Comparison of ENCODE assay signal across 7 mouse cellular contexts in the genomic region with DNA sequence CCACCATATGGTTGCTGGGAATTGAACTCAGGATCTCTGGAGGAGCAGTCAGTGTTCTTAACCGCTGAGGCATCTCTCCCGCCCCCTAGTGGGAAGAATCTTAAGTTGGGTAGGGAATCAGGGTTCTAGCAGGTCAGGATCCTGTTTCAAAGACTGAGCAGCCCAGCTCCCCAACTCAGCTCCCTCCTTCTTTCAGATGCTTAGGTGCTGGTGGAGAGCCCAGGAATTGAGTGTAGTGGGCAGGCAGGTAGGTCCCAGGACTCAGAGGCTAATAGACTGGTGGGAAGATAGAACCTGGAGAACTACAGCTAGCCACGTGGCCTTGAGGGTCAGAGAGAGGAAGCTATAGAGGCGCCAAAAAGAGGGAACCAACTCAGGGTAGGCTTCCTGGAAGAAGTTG. TPM values are rescaled to one million over a fixed set of nuclear protein-coding genes. Genes with fewer than 3 reads are reported as not detected.
DNase-seq lines count a peak whose midpoint lies in the region; ATAC-seq and TF ChIP-seq lines count a peak whose summit lies in the region.

No protein-coding gene starts in this region.

- peaks cover 14% of the 10 kb centered on the region for H3K36me3 ChIP-seq in heart, embryonic 13.5 days
- no peaks in the 10 kb centered on the region for H3K36me3 ChIP-seq in liver, embryonic 14.5 days (replicated peaks; ENCODE audit: control insufficient read depth, insufficient read depth, low read depth)

- TF ChIP-seq CTCF in brain, embryonic 14.5 days (IDR thresholded peaks at IDR 0.05; ENCODE audit: borderline replicate concordance, extremely low read depth, insufficient read depth, insufficient read length): peak; percentile 35; the same call in 1 of the 2 replicates
- TF ChIP-seq CTCF in liver, embryonic 14.5 days (IDR thresholded peaks at IDR 0.05; ENCODE audit: low read depth): peak; percentile 83

- H3K9me3 ChIP-seq in heart, embryonic 13.5 days: no peaks in the 10 kb centered on the region
- no peaks in the 10 kb centered on the region for H3K9me3 ChIP-seq in liver, embryonic 14.5 days (ENCODE audit: control insufficient read depth, low read length)

- H3K27me3 ChIP-seq in heart, embryonic 13.5 days (replicated peaks): peaks cover 11% of the 10 kb centered on the region
- H3K27me3 ChIP-seq in liver, embryonic 14.5 days (ENCODE audit: control insufficient read depth, insufficient read depth, low read length): no peaks in the 10 kb centered on the region

- 0 out of 2 replicates have a peak overlapping the region, but pooled peaks have one; percentile 97 for H3K9ac ChIP-seq in heart, embryonic 13.5 days
- no peak overlapping the region for H3K9ac ChIP-seq in liver, embryonic 14.5 days (replicated peaks)

- peak; percentile 49 to 52 for DNase-seq in right cerebral cortex, postnatal 10 days (ENCODE audit: low spot score in 2 of 2)
- no peak for DNase-seq in right cerebral cortex, postnatal 36 days (ENCODE audit: low spot score in 2 of 2)
- peak; percentile 47 for DNase-seq in brain, embryonic 14.5 days (ENCODE audit: low read depth)
- peak; percentile 51 to 62 (median 59) for DNase-seq in liver, embryonic 14.5 days (ENCODE audit: low read depth in 3 of 3, low spot score in 3 of 3)
- peak; percentile 50 to 65 for DNase-seq in spleen, postnatal 36 days (ENCODE audit: low spot score in 2 of 2)
- no peak for DNase-seq in left cerebral cortex, adult 8-10 months (ENCODE audit: low spot score in 2 of 2)

- TF ChIP-seq POLR2A in brain, embryonic 14.5 days (IDR thresholded peaks at IDR 0.05; ENCODE audit: borderline replicate concordance, extremely low read depth, insufficient read depth, insufficient read length, poor library complexity, severe bottlenecking): no peak

- ATAC-seq in heart, embryonic 13.5 days (ENCODE audit: extremely low read depth, insufficient number of reproducible peaks, low FRiP score, low TSS enrichment): no peak
- ATAC-seq in liver, embryonic 14.5 days (ENCODE audit: insufficient read depth): no peak

- no peak overlapping the region for H3K27ac ChIP-seq in heart, embryonic 13.5 days (replicated peaks)
- H3K27ac ChIP-seq in liver, embryonic 14.5 days: no peak overlapping the region

- H3K4me3 ChIP-seq in heart, embryonic 13.5 days: no peak overlapping the region
- H3K4me3 ChIP-seq in liver, embryonic 14.5 days (ENCODE audit: insufficient read depth in 1 of 2, low read depth in 2 of 2, low read length in 2 of 2): no peak overlapping the region

- 32% methylated on average over 4 of the region's 4 CpGs for WGBS in heart, embryonic 13.5 days
- WGBS in liver, embryonic 14.5 days (ENCODE audit: insufficient replicate concordance): 5% methylated on average over 4 of the region's 4 CpGs

- TF ChIP-seq EP300 in liver, embryonic 14.5 days (IDR thresholded peaks at IDR 0.05; ENCODE audit: low read depth): no peak

- H3K4me2 ChIP-seq in heart, embryonic 13.5 days: peak overlapping the region; percentile 84
- peak overlapping the region; percentile 99; the same call in 1 of the 2 replicates for H3K4me2 ChIP-seq in liver, embryonic 14.5 days (ENCODE audit: low read depth)

- H3K4me1 ChIP-seq in heart, embryonic 13.5 days: peaks cover 52% of the 10 kb centered on the region
- peaks cover 41 to 58% of the 10 kb centered on the region in 2 experiments for H3K4me1 ChIP-seq in liver, embryonic 14.5 days (replicated peaks; ENCODE audit: control insufficient read depth in 2 of 2, insufficient read depth in 2 of 2, low read length in 1 of 2)

RNA-seq across cellular contexts. Expression of a gene that starts 2.6 kb away (rescaled TPM):
- polyA plus RNA-seq in brain, embryonic 14.5 days (2012; rRNA removed): 23.7 and 40.3 TPM in 2 replicates
- polyA plus RNA-seq in heart, embryonic 13.5 days (2015; fragmentation: Nextera tagmentation; extraction: Ambion mirVana): 32.1 and 32.5 TPM in 2 replicates
- polyA plus RNA-seq in liver, embryonic 14.5 days (2012; rRNA removed): 4.5 and 5.4 TPM in 2 replicates
- 4.9 and 6.1 TPM in 2 replicates for polyA plus RNA-seq in liver, embryonic 14.5 days (2014; fragmentation: Nextera tagmentation; extraction: Ambion mirVana)
- total RNA-seq in left cerebral cortex, adult 8-10 months (2022): 10 to 100 TPM; 65.5 to 70.5 (median 67.3) TPM

RNA-seq across cellular contexts. Expression of a gene that starts 28.7 kb away (rescaled TPM):
- polyA plus RNA-seq in brain, embryonic 14.5 days (2012; rRNA removed): 36.6 and 54.8 TPM in 2 replicates
- 67.1 and 76.2 TPM in 2 replicates for polyA plus RNA-seq in heart, embryonic 13.5 days (2015; fragmentation: Nextera tagmentation; extraction: Ambion mirVana)
- 11.6 and 21.1 TPM in 2 replicates for polyA plus RNA-seq in liver, embryonic 14.5 days (2012; rRNA removed)
- 40.9 and 49.2 TPM in 2 replicates for polyA plus RNA-seq in liver, embryonic 14.5 days (2014; fragmentation: Nextera tagmentation; extraction: Ambion mirVana)
- total RNA-seq in left cerebral cortex, adult 8-10 months (2022): 10 to 100 TPM; 65.3 to 80.8 (median 68.8) TPM

RNA-seq across cellular contexts. Expression of a gene that starts 29.5 kb away (rescaled TPM):
- 0.26 and 0.55 TPM in 2 replicates for polyA plus RNA-seq in brain, embryonic 14.5 days (2012; rRNA removed)
- polyA plus RNA-seq in heart, embryonic 13.5 days (2015; fragmentation: Nextera tagmentation; extraction: Ambion mirVana): 0.23 TPM in 1 of 2 replicates, not detected in the other
- polyA plus RNA-seq in liver, embryonic 14.5 days (2012; rRNA removed): not detected in 2 replicates
- 0.23 and 0.27 TPM in 2 replicates for polyA plus RNA-seq in liver, embryonic 14.5 days (2014; fragmentation: Nextera tagmentation; extraction: Ambion mirVana)
- total RNA-seq in left cerebral cortex, adult 8-10 months (2022): not detected

RNA-seq across cellular contexts. Expression of a gene that starts 41.8 kb away (rescaled TPM):
- 210 and 236 TPM in 2 replicates for polyA plus RNA-seq in brain, embryonic 14.5 days (2012; rRNA removed)
- 58.1 and 60.9 TPM in 2 replicates for polyA plus RNA-seq in heart, embryonic 13.5 days (2015; fragmentation: Nextera tagmentation; extraction: Ambion mirVana)
- polyA plus RNA-seq in liver, embryonic 14.5 days (2012; rRNA removed): 36.0 and 40.1 TPM in 2 replicates
- polyA plus RNA-seq in liver, embryonic 14.5 days (2014; fragmentation: Nextera tagmentation; extraction: Ambion mirVana): 44.3 and 46.3 TPM in 2 replicates
- total RNA-seq in left cerebral cortex, adult 8-10 months (2022): 100 to 1,000 TPM; 297 to 314 (median 303) TPM

Comparison
In these comparisons a context has a peak if more than half of its experiments do, and no peak if none do; other contexts are left out.
1. DNase-seq: peak in right cerebral cortex, postnatal 10 days (2 of 2), brain, embryonic 14.5 days (single experiment), liver, embryonic 14.5 days (3 of 3) and spleen, postnatal 36 days (2 of 2); none in right cerebral cortex, postnatal 36 days (0 of 2) and left cerebral cortex, adult 8-10 months (0 of 2).